Mouse (Mus musculus) bone marrow, adult 2 months (tissue): ENCODE measurements around the gene Clip2.

Experiments used
- CTCF ChIP-seq: fragments of 200-500 bp; IDR thresholded peaks from 2 replicates; pipeline ENCODE4 v1.5.1; 2011; ENCODE audit warnings: low read length, control low read depth; ENCODE audit not compliant: control insufficient read depth, insufficient read depth
- POLR2A ChIP-seq: fragments of 200-500 bp; IDR thresholded peaks from 2 replicates; pipeline ENCODE4 v1.6.1; 2011; ENCODE audit warnings: low read depth, mild to moderate bottlenecking, control low read depth, low read length, borderline replicate concordance; ENCODE audit not compliant: control insufficient read depth

DNA sequence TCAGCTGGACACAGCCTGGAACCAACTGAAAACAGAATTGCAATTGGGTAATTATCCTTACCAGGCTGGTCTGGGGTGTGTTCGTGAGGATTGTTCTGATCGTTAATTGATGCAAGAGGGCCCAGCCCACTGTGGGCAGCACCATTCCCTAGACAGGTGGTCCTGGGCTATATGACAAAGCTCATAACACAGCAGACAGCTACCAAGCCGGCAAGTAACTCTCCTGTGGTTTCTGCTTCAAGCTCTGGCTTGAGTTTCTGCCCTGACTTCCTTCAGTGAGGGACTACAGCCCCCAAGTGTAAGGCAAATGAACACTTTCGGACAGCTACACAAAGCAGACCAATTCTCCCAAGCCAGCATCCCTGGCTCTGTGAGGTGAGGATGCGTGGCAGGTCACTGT, 55.2 kb downstream of the Clip2 start:
- TF ChIP-seq POLR2A (no peak), CTCF (no peak)
